Mouse (Mus musculus) urinary bladder, adult 18-20 months (tissue): ENCODE measurements around the gene Tmem8b.
A peak's percentile ranks its signal among the peaks of the same experiment; 100 is the strongest.

Experiments used
- DNase-seq, 2 experiments: peaks; one replicate each; pipeline ENCODE4 v3.0.0; 2022; ENCODE audit warnings: low spot score in 2 of 2, mixed read lengths in 2 of 2

Gene Tmem8b

GRCm38 (mm10) chr4:43713652-43714219, 45.0 kb downstream of the Tmem8b start:
- no peak for DNase-seq

GRCm38 (mm10) chr4:43720491-43721228, 51.9 kb downstream of the Tmem8b start:
- DNase-seq, result no peak

GRCm38 (mm10) chr4:43722191-43722590, 53.4 kb downstream of the Tmem8b start:
- DNase-seq, result no peak

GRCm38 (mm10) chr4:43724764-43725163, 56.0 kb downstream of the Tmem8b start:
- no peak for DNase-seq

- no peak for DNase-seq
These were observed 57.6 kb downstream of the Tmem8b start for GRCm38 (mm10) chr4:43726228-43726993.

- peak in 1 of 2 experiments; percentile 81 for DNase-seq
These were observed 58.2 kb downstream of the Tmem8b start, which contains the start of gene Hrct1 for GRCm38 (mm10) chr4:43726995-43727394. Gene Hrct1 (plus strand): TSS chr4:43727188.

GRCm38 (mm10) chr4:43727718-43728575, 59.2 kb downstream of the Tmem8b start:
- no peak for DNase-seq

GRCm38 (mm10) chr4:43728576-43728954, 59.8 kb downstream of the Tmem8b start:
- DNase-seq, result peak in 1 of 2 experiments; percentile 72

GRCm38 (mm10) chr4:43729126-43729525, 60.4 kb downstream of the Tmem8b start:
- DNase-seq, result no peak

GRCm38 (mm10) chr4:43729794-43730550, 61.2 kb downstream of the Tmem8b start, which contains the start of gene Spaar:
Gene Spaar (plus strand): TSS chr4:43730034.
- DNase-seq, result no peak

GRCm38 (mm10) chr4:43730750-43731297, 62.1 kb downstream of the Tmem8b start:
- DNase-seq, result no peak

- DNase-seq, result no peak
These were observed 63.4 kb downstream of the Tmem8b start for GRCm38 (mm10) chr4:43732171-43732570.

- no peak for DNase-seq
These were observed 64.4 kb downstream of the Tmem8b start for GRCm38 (mm10) chr4:43733186-43733585.

GRCm38 (mm10) chr4:43737144-43737543, 68.4 kb downstream of the Tmem8b start:
- no peak for DNase-seq

- DNase-seq, result no peak
These were observed 70.4 kb downstream of the Tmem8b start for GRCm38 (mm10) chr4:43738989-43739674.

GRCm38 (mm10) chr4:43741526-43741925, 72.8 kb downstream of the Tmem8b start:
- DNase-seq, result no peak
